Mouse (Mus musculus): ENCODE measurements around the gene Armc2.

Armc2 gene

DNA sequence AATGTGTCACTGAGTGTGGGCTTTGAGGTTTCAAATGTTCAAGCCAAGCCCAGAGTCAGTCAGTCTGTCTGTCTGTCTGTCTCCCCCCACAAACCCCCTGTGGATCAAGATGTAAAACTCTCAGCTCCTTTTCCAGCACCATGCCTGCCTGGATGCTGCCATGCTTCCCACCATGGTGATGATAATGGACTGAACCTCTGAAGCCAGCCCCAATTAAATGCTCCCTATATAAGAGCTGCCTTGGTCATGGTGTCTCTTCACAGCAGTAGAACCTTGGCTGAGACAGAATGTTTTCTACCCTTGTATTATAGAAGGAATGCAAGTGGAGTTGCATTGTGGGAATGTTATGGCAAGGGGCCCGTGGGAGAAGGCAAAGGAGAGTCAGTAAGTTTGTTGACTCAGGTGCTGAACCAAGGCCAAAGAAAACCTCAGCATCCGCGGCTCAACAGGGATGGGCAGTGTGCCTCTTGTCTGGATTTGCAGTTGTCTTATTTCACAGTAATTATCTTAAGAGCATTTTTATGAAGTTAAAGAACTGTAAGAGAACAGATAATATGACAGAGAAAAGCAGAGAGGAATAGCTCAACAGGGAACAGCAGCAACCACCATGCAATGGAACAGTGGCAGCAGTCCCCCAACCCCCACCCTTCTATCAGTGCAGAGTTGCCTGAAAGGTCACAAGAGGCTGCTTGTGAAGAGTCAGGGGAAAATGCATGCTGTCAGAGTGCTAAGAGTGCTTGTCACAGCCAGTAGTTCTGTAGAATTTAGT lies 152.0 kb downstream of the Armc2 start:
- no peak for DNase-seq (ENCODE audit: low spot score)
